Mouse (Mus musculus): ENCODE measurements around the gene Cdh1.

- TF ChIP-seq EP300 (IDR thresholded peaks at IDR 0.05; ENCODE audit: insufficient read depth, low read depth, low read length) (no peak), CTCF (IDR thresholded peaks at IDR 0.05) (no peak), POLR2A (IDR thresholded peaks at IDR 0.05; ENCODE audit: insufficient read depth, low read depth, low read length) (no peak)
These were observed 15.2 kb downstream of the Cdh1 start for GRCm38 (mm10) chr8:106618324-106618723.
